Mouse (Mus musculus): ENCODE results near the gene Cops7b. TPM values are rescaled to one million over a fixed set of nuclear protein-coding genes. Genes with fewer than 3 reads are reported as not detected.

Gene Cops7b
- polyA plus RNA-seq, 2 experiments from 2014 or later = 13.9 to 18.2 TPM

Other genes starting within 250 kb of the Cops7b start
- gene Ncl, start 223.5 kb upstream of the Cops7b start, polyA plus RNA-seq (2017; shearing (Covaris generic)) = 100 to 1,000 TPM; 383 to 392 TPM
- 1 to 10 TPM in 1 of 2 experiments, under 1 TPM in 1; 0.38 to 3.9 TPM for gene Nmur1, start 156.7 kb upstream of the Cops7b start, polyA plus RNA-seq (2017; shearing (Covaris generic))
- gene Tex44, start 156.6 kb upstream of the Cops7b start, polyA plus RNA-seq (2017; shearing (Covaris generic)) = not detected
- 1,000 to 10,000 TPM; 2,967 to 3,416 TPM for gene Ptma, start 56.2 kb upstream of the Cops7b start, polyA plus RNA-seq (2017; shearing (Covaris generic))
- gene Pde6d, start 275 bp upstream of the Cops7b start, polyA plus RNA-seq (2017; shearing (Covaris generic)) = 10 to 100 TPM; 17.1 to 22.3 TPM
- not detected for gene Nppc, start 87.7 kb downstream of the Cops7b start, polyA plus RNA-seq (2017; shearing (Covaris generic))
- 10 to 100 TPM; 18.9 to 20.4 TPM for gene Dis3l2, start 120.9 kb downstream of the Cops7b start, polyA plus RNA-seq (2017; shearing (Covaris generic))